Mouse (Mus musculus): ENCODE results near the gene Sult6b2.
A peak's percentile ranks its signal among the peaks of the same experiment; 100 is the strongest.

Gene Sult6b2

DNA sequence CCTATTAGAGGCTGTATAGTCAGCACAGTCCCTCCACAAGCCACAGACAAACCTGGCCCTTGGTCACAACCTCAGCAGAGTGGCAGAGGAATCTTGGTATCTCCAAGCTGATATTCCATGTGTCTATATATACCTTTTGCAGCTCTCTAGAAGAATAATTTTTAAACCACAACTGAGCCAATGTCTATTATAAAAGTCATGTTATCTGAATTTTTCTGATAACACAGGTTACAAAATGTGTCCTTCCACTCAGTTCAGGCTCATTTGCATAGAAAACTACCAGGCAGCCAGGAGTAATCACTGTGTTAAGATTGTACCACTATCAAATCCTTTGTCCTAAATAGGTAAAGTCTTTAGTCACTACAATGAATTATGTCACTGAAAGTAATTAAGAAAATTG lies at the start of gene Sult6b2:
Sult6b2 (minus strand) TSS at position 101 of the 400 bp plus-strand sequence.
- no peak for DNase-seq

DNA sequence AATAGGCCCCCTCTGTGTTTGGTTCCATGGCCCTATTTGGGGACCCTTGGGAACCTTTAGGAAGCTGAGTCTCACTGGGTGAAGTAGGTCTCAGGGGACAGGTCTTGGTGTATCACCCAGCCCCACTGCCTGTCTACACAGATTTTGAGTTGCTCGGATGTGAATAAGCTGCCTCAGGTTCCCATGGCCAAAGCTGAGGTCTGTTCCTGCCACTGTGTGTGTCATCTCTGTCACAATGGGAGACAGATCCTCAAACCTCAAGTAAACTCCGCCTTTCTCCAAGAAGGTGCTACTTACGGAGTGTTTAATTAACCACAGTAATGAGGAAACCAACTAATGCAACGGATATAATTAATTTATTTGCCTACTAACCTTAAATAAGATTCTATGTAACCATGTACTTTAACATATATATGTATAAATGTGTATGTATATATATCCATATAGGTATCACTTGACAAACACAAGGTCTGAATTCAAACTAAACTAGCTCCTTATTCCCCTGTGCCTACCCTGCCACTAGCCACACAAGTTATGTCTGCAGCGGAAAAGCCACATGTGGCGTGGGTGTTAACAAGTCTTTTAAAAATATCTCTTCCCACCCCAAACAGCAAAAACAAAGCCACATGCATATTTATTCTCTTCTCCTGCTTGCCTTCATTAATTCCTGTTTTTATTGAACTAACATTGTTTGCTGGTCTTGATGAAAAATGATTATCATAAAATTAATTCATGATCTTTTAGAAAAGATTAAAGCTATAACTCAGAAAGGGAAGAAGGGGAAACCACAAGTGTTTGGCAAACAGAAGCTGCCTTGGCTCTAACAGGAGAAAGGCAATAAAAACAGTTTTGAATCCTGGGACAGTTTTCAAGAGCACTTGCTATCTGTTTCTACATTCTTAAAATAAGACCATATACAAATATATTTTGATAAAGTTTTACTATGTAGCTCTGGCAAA lies 48.4 kb upstream of the Sult6b2 start:
- DNase-seq: no peak

DNA sequence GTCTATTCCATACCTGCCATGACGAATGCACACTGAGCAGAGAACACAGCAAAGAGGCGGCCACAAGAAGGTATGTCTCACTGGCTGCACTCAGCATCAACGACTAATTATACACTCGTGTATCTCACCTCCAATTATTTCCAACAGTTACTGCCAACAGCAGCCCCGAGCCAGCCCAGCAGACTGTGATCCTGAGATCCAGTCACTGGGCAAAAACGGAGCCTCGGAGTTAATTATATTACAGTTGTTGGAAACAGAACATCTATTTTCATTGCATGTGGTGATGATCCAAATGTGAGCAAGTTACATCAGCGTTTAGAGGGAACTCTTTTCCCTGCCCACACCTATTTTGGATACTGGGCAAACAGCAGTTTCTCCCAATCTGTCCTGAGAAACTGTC lies 46.1 kb upstream of the Sult6b2 start:
- DNase-seq: no peak

DNA sequence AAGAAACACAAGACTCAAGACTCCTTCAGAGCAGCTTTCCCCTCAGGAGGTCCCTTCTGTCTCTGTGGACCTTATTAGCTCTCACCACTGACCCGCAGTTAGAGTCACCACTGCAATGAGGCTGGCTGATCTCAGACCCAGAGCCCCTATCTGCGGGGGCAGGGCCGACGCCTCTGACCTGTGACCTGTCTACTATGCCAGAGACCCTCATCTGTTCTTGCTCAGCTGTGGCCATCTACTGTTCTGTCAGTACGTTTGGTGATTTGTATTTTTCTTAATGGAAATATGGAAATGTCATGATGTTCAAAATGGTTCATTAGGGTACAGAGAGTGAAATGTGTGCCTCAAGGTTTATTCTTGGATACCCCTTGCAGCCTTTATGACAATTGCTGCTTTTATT lies 45.0 kb upstream of the Sult6b2 start:
- DNase-seq: no peak

DNA sequence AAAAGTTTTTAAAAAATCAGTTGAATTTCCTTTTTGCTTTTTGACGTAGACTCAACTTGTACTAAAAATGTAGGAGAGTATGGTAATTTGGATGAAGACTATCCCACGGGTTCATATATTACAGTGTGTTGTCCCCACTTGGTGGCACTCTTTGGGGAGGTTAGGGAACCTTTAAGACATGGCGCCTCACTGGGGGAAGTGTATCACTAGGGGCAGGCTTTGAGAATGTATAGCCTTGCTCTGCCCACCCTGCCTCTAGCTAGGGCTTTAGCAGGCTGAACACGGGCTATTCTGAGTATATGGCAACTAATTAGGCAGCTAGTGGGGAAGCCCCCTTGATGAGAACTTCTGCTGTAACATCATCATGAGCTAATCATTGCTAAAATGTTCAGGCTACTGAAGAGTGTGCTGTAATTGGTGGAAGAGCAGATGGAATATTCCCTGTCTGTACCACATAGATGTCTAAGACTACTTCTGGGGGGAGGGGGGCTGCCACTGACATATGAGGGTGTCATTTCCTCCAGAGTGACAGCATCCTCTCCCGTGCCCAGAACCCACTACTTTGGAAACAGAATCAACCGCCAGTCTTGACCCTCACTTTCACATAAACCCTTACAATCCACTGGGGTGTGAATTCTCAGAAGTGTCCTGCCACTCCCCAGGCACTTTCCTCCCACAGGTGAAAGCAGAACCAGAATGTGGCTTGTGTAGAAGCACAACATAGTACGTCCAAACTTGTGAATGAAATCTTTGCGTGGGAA lies 43.8 kb upstream of the Sult6b2 start:
- DNase-seq: no peak

DNA sequence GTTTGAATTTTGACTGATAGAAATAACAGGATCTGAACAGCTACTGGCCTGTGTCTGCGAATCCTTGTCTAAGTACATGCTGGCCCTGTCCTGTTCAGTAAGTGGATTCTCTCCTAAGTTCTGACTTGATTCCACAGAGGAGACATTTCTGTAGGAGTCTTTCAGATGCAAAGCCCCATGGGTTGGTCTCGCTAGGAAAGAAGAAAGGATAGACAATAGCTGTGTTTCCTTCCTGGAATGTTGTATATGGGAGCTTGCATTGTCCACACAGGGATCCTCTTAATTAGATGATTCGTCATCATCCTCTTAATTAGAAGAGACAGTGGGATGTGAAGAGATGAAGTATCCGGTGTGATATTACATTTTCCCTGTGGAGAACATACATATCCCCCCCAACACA lies 42.6 kb upstream of the Sult6b2 start:
- no peak for DNase-seq

DNA sequence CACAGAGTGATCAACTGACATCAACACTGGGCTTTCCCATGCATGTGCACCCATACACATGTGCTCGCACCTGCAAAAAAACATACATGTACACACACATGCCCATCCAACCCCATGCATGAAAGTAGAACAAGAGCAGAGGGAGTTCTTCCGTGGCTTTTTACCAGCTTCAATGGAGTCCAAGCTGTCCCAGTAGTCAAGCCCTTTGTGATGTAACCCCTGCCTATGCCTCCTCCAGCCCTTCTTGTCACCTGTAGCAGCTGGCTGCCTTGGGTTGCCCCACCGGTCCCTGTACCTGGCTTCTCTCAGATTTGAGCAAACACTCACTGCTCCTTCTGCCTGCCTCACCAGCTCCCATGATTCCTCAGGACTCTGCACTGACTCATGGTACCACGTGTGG lies 40.8 kb upstream of the Sult6b2 start:
- no peak for DNase-seq

DNA sequence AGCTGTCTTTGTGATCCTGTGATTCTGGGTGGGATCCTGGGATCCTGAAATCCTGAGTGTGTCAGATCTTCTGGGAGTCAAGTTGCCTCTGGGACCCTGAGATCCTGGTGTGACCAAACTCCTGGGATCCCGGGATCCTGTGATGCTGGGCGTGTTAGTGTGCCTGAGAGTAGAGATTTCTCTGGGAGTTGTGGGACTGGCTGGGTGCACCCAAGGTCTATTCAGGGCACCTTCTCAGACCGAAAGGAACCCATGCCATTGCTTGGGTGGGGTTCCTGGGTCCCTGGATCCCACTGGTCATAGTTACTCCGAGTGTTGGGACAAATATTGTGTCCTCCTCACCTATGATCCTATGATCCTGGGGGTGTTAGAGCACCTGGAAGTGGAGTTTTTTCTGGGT lies 39.8 kb upstream of the Sult6b2 start:
- DNase-seq: no peak

DNA sequence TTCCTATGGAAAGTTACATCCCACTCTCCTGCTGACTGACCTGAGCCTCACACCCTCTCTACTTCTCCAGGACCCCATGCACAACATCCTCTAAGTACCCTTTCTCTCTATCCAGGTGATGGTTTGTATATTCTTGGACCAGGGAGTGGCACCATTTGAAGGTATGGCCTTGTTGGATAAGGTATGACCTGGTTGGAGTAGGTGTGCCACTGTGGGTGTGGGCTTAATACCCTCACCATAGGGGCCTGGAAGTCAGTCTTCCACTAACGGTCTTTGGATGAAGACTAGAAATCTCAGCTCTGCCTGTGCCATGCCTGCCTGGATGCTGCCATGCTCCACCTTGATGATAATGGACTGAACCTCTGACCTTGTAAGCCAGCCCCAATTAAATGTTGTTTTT lies 34.2 kb upstream of the Sult6b2 start:
- no peak for DNase-seq

DNA sequence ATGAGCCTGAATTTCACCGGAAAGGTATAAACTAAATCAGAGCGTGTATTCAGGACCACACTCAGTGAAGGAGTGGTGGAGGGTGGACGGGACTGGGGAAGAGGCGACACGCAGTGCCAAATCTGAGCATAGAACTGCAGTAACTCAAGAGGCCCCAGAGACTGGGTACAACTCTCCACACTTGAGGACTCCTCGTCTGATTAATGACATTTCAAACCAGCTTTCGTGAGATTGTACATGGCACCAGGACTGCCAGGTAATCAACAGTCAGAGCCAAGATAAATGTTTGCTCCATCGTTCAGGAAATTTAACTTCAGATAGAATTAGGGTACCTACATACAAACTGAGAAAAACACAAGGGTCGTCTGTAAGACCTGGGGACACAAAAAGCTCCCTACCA lies 33.0 kb upstream of the Sult6b2 start:
- no peak for DNase-seq

DNA sequence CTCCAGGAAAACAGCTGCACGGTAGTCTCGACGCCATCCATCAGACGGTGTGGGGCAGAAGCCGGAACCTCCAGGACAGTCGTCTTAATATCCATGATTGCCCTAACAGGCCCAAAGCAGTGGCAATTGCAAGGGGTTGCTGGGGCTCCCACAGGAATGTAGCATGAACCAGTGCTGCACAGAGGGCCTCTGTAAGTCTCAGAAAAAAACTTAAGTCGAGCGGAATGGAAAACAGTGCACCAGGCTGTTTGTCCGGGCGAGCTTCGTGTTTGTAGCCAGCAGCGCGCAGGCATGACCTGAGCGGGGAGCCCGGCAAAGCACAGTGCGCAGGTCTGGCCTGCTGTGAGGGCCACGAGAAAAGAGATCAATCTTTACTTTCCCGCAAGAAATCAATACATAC lies 31.4 kb upstream of the Sult6b2 start:
- peak; percentile 53 for DNase-seq

DNA sequence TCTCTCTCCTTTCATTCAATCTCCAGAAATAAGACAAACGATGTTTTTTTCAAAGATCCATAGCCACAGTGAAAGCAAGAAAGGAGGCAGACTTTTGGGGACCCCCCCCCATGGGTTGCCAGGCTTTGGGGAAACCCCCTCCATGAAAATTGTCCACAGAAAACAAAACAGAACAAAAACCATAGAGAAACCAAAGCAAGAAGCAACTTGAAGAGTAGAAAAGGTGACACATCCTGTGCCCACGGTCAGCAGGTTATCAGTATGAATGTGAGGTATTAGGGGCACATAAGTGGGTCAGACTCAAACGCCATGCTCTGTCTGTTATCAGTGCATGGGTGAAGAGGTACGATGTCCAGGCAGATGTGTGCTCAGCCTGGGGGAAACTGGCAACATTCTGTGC lies 30.6 kb upstream of the Sult6b2 start:
- DNase-seq: no peak

DNA sequence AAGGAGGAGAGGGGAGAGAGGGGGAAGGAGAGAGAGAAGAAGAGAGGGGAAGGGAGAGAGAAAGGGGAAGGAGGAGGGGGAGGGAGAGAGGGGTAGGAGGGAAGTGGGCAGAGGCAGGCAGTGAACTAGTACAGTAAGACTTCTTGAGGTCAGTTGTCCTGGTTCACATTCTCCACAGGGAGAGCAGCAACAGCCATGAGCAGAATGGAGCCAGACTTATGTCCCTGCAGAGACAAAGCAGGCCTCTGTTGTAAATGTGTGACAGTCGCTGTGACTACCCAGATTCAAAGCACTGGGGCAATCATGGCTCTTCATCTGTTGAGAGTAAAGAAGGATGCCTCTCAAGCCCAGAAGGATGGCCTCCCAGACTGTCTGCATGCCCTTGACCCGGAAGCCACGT lies 27.4 kb upstream of the Sult6b2 start:
- no peak for DNase-seq

DNA sequence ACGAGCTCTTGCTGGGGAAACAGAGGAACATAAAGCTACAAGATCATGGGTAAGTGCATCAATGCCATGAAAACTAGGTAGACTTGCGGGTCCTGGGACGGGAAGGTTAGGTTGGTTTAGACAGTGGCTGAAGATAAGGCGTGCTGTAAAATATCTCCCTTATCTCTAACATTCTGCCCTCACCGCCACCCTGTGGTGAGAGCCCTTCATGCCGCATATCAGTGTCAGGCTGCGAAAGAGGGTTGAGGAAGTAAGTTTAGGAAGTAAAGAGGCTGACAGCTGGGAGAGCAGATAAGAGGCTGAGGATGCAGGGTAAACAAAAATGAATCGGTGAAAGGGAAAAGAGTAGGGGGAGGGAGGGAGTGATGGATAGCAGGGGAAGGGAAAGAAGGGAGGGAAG lies 26.9 kb upstream of the Sult6b2 start:
- DNase-seq: peak; percentile 23

DNA sequence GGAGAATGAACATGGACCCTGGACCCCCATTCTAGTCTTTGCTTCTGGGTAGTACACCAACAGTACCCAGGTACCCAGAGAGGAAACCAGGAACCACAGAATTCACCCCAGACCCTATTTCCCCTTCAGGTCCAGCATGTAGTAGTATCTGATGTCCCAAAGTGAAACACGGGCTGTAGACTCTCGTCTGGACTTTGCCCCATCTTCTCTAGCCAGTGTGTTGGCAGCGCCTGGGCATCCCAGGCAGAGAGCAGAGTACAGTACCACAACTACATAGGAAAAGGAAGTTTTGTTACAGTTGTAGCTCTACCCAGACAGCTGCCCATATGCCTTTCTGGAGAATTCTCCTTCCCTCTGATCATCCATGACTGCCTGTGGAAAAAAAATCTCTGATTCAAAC lies 25.9 kb upstream of the Sult6b2 start:
- DNase-seq: no peak

DNA sequence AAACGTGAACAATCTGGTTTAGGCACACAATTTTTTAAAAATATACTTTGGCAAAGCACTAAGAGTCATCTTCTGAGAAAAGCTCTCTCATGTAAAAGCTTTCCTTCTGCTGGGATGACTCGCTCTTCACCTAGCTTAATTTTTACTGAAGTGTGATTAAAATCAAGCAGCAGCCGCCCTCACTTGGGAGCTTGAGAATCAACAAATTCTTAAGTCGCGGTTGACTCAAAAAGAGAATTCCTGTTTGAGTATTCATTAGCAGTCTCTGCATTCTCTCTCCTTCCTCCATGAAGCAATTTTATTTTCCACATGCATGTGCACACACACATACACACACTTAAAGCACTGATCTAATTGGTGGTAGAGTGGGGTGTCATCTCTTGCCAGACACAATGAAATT lies 21.1 kb upstream of the Sult6b2 start:
- DNase-seq: no peak

DNA sequence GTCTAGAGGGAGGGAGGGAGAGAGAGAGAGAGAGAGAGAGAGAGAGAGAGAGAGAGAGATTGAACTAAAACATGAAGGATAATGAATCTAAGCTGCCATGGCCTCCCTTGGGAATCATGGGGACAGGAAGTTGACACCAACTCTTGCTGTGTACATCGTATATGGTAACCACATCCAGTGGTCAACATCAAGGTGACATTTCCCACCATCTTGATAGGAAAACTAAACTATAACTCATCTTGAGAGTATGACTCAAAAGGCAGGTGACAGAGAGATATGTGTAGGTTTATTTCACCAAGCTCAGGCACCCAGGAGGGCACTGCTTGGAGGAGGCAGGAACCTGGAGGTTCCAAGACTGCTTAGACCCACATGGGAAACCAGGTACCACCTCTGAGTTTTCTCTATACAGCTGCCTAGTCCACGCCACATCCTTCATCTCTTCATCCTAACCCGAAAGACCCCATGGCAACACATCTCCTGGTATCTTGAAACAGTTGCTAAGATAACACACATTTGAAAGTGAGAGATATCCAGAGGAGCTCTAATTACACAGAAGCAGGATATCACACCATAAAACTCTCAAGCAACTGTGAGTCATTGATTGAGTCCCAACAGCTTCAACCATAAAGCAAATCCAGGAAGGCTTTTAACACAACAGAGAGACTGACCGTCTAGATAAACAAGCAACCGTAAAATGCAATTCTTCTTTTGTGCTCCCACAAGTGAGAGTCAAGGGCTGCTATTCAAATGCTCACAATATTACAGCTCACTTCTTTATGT lies 18.9 kb upstream of the Sult6b2 start:
- no peak for DNase-seq

DNA sequence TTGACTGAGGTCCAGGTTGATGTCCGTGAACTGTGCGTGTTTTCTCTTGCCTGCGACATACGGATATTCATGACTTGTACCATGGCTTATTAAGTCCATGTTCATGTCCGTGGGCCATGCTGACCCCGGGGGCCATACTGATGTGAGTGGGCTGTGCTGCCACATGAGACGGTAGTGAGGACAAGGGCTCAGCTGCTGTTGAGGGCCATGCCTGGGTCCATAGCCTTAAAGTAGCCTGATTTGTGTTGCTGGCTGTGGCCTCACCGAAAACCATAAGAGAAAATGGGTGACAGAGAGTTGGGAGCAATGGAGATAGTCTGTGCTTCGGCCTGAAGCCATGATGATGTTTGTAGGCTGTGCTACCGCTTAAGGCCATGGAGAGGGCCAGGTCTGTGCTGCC lies 14.0 kb upstream of the Sult6b2 start:
- DNase-seq: no peak

DNA sequence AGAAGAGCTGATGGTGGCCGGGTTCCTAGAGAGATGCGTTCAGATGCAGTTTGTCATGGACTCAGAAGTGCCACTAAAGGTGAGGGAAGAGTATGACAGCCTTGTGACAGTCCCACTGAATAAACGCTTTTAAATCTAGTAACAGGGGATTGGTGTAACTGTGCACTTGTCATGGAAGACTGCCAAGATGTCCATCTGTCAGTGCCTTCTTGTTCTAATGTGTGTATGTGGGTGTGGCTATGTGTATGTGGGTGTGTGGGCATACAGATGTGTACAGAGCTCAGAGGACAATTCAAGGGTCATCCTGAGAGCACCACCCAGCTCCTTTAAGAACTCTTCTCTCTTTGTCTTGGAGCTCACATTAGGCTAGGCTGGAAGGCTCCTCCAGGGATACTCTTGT lies 11.2 kb upstream of the Sult6b2 start:
- no peak for DNase-seq

DNA sequence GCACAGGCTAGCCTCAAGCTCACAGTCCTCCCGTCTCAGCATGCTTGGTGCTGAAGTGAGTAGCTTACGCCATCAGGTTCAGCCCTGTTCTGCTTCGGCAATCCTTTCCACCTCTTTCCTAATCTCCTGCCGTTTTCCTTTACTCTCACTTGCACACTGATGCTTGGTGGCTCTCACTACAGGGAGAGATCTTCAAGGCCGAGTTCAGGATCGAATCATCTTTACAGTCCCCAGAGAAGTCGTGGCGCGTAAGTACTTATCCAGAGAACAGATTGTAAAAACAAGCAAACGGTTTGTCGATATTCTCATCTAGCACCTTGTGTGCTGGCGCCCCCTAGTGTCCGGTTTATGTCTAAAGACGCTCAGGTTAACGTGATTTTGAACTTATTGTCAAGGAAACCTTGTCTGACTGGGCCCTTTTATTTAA lies 10.2 kb upstream of the Sult6b2 start:
- peak; percentile 96 for DNase-seq

DNA sequence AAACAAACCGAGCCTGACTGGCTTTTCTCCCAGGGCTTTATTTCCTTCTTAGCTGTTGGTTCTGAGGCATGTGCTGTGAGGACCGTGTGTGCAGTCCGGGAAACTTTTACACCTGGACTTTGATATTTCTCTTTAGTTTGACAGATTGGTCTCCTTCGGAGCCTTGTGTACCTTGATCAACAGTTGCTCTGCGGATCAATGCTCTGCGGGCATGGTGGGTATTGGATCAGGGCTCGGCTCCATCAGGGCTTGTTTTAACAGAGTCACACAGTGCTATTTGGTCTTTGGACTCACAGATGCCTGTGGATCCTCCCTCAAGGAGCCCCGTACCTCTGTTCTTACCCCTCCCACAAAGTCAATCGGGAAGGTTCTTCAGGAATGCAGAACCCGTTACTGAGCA lies 9.7 kb upstream of the Sult6b2 start:
- DNase-seq: no peak

DNA sequence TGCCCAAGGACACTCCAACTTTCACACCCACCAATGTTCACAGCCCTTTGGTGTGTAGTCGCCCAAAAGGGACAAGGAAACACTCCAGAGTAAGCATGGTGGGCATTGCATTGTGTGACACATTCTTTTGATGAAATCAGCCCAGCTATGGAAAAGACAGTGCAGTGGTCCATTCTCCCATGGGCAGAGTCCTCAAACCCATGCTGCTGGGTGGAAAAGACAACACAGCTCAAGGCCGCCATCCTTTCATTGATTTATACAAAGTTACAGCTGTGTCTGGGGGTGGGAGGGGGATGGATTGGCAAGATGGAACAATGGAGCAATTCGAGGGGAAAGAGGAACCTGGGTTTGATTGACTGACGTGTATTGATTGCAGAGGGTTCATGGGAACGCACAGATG lies 8.7 kb upstream of the Sult6b2 start:
- no peak for DNase-seq

DNA sequence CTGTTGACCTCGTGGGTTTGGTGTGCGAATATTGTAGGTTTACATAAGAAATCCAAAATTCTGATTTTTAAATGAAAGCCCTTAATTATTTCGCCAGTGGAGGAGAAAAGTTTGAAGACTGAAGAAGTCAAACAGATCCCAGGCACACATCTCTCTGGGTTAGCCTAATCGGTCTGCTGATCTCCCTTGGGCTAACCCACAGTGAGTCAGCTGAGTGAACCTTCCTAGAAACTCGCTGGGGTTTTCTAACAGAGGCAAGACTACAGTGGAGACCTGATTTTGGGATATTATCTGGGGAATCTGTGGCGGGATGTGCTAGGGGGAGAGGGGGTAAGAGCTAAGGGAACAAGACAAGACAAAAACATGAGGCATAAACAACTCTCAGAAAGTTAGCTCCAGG lies 5.9 kb upstream of the Sult6b2 start:
- DNase-seq: no peak
